Mouse (Mus musculus) kidney, adult 2 months (tissue): ENCODE data around the gene Tmem37.

Experiments used
- CTCF ChIP-seq: fragments of 200-500 bp; conservative IDR thresholded peaks from 2 replicates; pipeline ENCODE4 v1.5.1; 2011; ENCODE audit warnings: low read depth, mild to moderate bottlenecking, control low read depth, low read length, moderate library complexity, mixed read lengths; ENCODE audit not compliant: insufficient read depth, insufficient read length
- POLR2A ChIP-seq: fragments of 200-500 bp; IDR thresholded peaks from one replicate; pipeline ENCODE4 v1.6.1; 2011; ENCODE audit warnings: low read depth, low read length, control low read depth

- TF ChIP-seq POLR2A (no peak), CTCF (no peak)
These were observed 10.1 kb upstream of the Tmem37 start for GRCm38 (mm10) chr1:120083921-120084517.
